Mouse (Mus musculus) heart, postnatal 0 days (tissue): ENCODE measurements around the gene Gabbr2. TPM values are rescaled to one million over a fixed set of nuclear protein-coding genes. Genes with fewer than 3 reads are reported as not detected.
"Not testable (repeated sequence)": the region's sequence is repeated elsewhere in the genome, so short reads cannot be mapped to it uniquely, and the experiment has no call there.

Source experiments
- ATAC-seq: fragments of 200-750 bp; cut with Nextera tagmentation; 2 replicates; pipeline ENCODE4 v1.8.0; 2017; ENCODE audit warnings: low read depth, moderate number of reproducible peaks, moderate library complexity; ENCODE audit not compliant: insufficient read depth
- DNase-seq: peaks from one replicate; pipeline ENCODE4 v3.0.0-alpha.2; 2016; ENCODE audit warnings: low spot score
- H3K27ac ChIP-seq: fragments of 300-500 bp; sonication (generic); 2 replicates; pipeline ENCODE4 v1.5.1; 2014; ENCODE audit warnings: low read depth, mild to moderate bottlenecking
- H3K27me3 ChIP-seq: fragments of 300-500 bp; sonication (generic); 2 replicates; pipeline ENCODE4 v1.6.1; 2014; ENCODE audit warnings: low read length, mixed read lengths; ENCODE audit not compliant: control insufficient read depth, insufficient read depth
- H3K36me3 ChIP-seq: fragments of 300-500 bp; sonication (generic); replicated peaks from 2 replicates; pipeline ENCODE4 v1.6.1; 2014; ENCODE audit warnings: low read length, mixed read lengths; ENCODE audit not compliant: control insufficient read depth, insufficient read depth
- H3K4me1 ChIP-seq: fragments of 300-500 bp; sonication (generic); 2 replicates; pipeline ENCODE4 v1.6.1; 2014; ENCODE audit warnings: antibody characterized with exemption; ENCODE audit not compliant: control insufficient read depth, insufficient read depth
- H3K4me2 ChIP-seq: fragments of 300-500 bp; sonication (generic); 2 replicates; pipeline ENCODE4 v1.6.1; 2014; ENCODE audit warnings: low read depth, mild to moderate bottlenecking, low read length, moderate library complexity
- H3K4me3 ChIP-seq: fragments of 300-500 bp; sonication (generic); 2 replicates; pipeline ENCODE4 v1.5.1; 2014; ENCODE audit warnings: low read depth, low read length
- H3K9ac ChIP-seq: fragments of 300-500 bp; sonication (generic); replicated peaks from 2 replicates; pipeline ENCODE4 v1.6.1; 2014; ENCODE audit warnings: low read depth, low read length, mixed read lengths
- H3K9me3 ChIP-seq: fragments of 300-500 bp; sonication (generic); replicated peaks from 2 replicates; pipeline ENCODE4 v1.6.1; 2016; ENCODE audit warnings: low read length; ENCODE audit not compliant: control insufficient read depth
- CTCF ChIP-seq: IDR thresholded peaks from 2 replicates; pipeline ENCODE4 v1.5.1; 2016; ENCODE audit warnings: antibody characterized with exemption, control low read depth, low read depth
- EP300 ChIP-seq: IDR thresholded peaks from 2 replicates; pipeline ENCODE4 v1.6.1; 2016; ENCODE audit warnings: antibody characterized with exemption, low read depth
- WGBS: fragments of 180-500 bp; shearing (Covaris S2); extraction: QIAGEN DNeasy Blood & Tissue Kit; methylation state at CpG from one replicate; pipeline ENCODE4 v1.1.7; 2014; 5-methylcytosine and 5-hydroxymethylcytosine counted together
- polyA plus RNA-seq: library from polyadenylated mRNA; unstranded; fragments of >200 nt; fragmentation: Nextera tagmentation; extraction: Ambion mirVana; gene quantifications from 2 replicates; pipeline ENCODE4 v1.2.1, GENCODE M21; 2015
- total RNA-seq: library from RNA; depleted of rRNA; stranded (reverse); fragments of >200 nt; gene quantifications from 2 replicates; pipeline ENCODE4 v1.2.3, GENCODE M21; 2014; ENCODE audit warnings: low replicate concordance

Gene Gabbr2
- total and polyA plus RNA-seq, 2 experiments from 2014 or later, result 0.07 TPM; not detected in 1

GRCm38 (mm10) chr4:46641283-46641682 is 350.4 kb downstream of the Gabbr2 start:
- Histone ChIP-seq H3K4me1 (0 out of 2 replicates have a peak, but pooled peaks cover 7% of the 10 kb centered on the region), H3K4me2 (no peak overlapping the region), H3K27me3 (no peaks in the 10 kb centered on the region), H3K9ac (no peak overlapping the region), H3K27ac (no peak overlapping the region), H3K4me3 (no peak overlapping the region), H3K9me3 (no peaks in the 10 kb centered on the region), H3K36me3 (no peaks in the 10 kb centered on the region)
- TF ChIP-seq EP300 (no peak), CTCF (no peak)
- no peak for DNase-seq
- WGBS, result 66% methylated on average over 4 of the region's 4 CpGs
- no peak for ATAC-seq

GRCm38 (mm10) chr4:46639866-46640265 is 351.8 kb downstream of the Gabbr2 start:
- Histone ChIP-seq H3K4me1 (0 out of 2 replicates have a peak, but pooled peaks cover 7% of the 10 kb centered on the region), H3K36me3 (no peaks in the 10 kb centered on the region), H3K9me3 (no peaks in the 10 kb centered on the region), H3K9ac (no peak overlapping the region), H3K27ac (no peak overlapping the region), H3K4me3 (no peak overlapping the region), H3K4me2 (no peak overlapping the region), H3K27me3 (no peaks in the 10 kb centered on the region)
- WGBS, result 48% methylated on average over 8 of the region's 8 CpGs
- DNase-seq (no peak), ATAC-seq (no peak)
- TF ChIP-seq CTCF, result no peak

DNA sequence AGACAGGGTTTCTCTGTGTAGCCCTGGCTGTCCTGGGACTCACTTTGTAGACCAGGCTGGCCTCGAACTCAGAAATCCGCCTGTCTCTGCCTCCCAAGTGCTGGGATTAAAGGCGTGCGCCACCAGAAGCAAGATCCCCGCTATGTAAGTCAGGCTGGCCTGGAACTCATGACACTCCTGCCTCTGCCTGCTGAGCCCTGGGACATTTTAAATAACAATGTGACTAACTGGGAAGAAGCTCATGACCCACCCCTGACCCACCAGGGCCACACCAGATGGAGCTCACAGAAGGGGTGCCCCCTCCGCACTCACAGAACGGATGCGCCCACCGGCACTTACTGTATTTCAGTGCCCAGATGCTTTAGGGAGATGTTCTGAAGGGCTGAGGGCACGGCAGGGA is 354.4 kb downstream of the Gabbr2 start:
- not testable (repeated sequence) for H3K36me3 ChIP-seq, ATAC-seq, H3K9me3 ChIP-seq, H3K27ac ChIP-seq, H3K4me2 ChIP-seq, H3K9ac ChIP-seq, H3K27me3 ChIP-seq, DNase-seq, H3K4me3 ChIP-seq, H3K4me1 ChIP-seq
- WGBS, result 87% methylated on average over 10 of the region's 10 CpGs

DNA sequence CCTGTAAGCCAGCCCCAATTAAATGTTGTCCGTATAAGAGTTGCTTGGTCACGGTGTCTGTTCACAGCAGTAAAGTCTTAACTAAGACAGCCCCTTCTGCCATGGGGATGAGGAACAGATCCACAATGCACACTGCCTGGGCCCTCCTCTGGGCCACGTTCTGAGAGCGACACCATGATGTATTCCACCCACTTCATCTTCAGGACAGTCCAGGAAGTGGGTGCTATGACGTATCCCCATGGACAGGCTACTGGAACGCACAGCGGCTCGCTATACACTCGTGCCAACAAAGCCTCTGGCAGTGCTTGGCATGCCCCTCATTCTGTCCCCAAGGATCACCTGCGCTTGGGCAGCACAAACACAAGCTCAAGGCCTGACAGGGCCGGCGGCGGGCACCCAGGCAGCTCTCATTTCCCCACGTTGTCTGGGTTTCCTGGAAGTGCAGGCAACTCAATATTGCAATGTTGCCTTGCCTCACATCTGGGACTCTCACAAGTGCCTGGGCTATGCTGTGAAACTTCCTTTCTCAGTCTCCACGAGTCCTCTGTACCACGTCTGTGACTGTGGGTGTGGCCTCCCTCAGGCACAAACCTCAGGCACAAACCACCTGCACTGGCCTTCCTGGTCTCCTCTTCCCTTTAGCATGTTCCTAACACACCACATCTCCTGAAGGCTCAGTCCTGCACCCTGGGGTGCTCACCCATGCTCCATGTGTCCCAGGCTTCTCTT is 355.8 kb downstream of the Gabbr2 start:
- Histone ChIP-seq H3K4me1 (no peaks in the 10 kb centered on the region), H3K4me2 (no peak overlapping the region), H3K4me3 (no peak overlapping the region), H3K9ac (no peak overlapping the region), H3K9me3 (no peaks in the 10 kb centered on the region), H3K36me3 (no peaks in the 10 kb centered on the region), H3K27me3 (no peaks in the 10 kb centered on the region), H3K27ac (no peak overlapping the region)
- TF ChIP-seq CTCF (no peak), EP300 (no peak)
- ATAC-seq (no peak), DNase-seq (no peak)
- WGBS, result 78% methylated on average over 16 of the region's 16 CpGs

DNA sequence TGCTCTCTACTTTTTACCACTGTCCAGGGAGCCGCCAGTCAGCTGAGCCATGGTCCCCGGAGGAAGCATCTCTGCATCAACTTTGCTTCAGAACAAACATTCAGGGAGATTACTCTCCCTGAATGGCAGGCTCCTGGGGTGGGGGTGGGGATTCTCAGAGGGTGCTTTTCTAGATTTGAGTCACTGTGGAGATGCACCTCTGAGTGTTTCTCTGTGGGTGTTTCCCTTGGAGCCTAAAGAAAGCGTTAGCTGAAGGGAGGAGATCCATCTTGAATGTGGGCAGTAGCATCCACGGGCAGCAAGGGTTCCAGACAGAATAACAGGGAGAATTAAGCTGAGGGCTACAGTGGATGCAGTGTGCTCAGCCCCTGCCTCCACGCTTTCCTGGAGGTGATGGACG is 356.8 kb downstream of the Gabbr2 start:
- Histone ChIP-seq H3K4me1 (no peaks in the 10 kb centered on the region), H3K27ac (no peak overlapping the region), H3K27me3 (no peaks in the 10 kb centered on the region), H3K4me3 (no peak overlapping the region), H3K36me3 (no peaks in the 10 kb centered on the region), H3K4me2 (no peak overlapping the region), H3K9ac (no peak overlapping the region), H3K9me3 (no peaks in the 10 kb centered on the region)
- DNase-seq (no peak), ATAC-seq (no peak)
- TF ChIP-seq EP300, result no peak
- TF ChIP-seq CTCF, result no peak
- 55% methylated on average over 6 of the region's 6 CpGs for WGBS

DNA sequence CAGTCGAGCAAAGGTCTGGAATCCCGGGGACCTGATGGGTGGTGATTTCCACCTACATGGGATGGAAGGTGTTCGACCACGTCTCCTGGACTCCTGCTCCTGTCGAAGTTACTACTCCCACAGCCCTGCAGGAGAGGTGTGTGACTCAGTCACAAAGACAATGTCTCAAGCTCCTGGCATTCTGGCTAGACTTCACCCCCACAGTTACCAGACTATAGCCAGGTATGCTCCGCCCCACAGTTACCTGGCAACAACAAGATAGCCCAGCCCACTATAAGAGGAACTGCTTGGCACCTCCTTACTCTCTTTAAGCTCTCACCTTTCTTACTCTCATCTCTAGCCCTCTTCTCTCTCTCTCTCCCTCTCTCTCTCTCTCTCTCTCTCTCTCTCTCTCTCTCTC is 358.1 kb downstream of the Gabbr2 start:
- not testable (repeated sequence) for ATAC-seq, H3K9ac ChIP-seq, DNase-seq, H3K36me3 ChIP-seq, H3K4me1 ChIP-seq, H3K9me3 ChIP-seq, H3K27me3 ChIP-seq, H3K4me2 ChIP-seq, H3K4me3 ChIP-seq, H3K27ac ChIP-seq
- 66% methylated on average over 6 of the region's 6 CpGs for WGBS
